Mouse (Mus musculus) induced T-regulatory cell, adult 2 months (primary cell): ENCODE measurements around the gene Gabrg3.
"Not testable (repeated sequence)": the region's sequence is repeated elsewhere in the genome, so short reads cannot be mapped to it uniquely, and the experiment has no call there.

Experiments
- DNase-seq: peaks from one replicate; pipeline ENCODE4 v3.0.0-alpha.2; 2012; ENCODE audit warnings: low read depth

Gene Gabrg3

GRCm38 (mm10) chr7:57312018-57312417, 75.0 kb downstream of the Gabrg3 start:
- DNase-seq, result no peak

GRCm38 (mm10) chr7:57307337-57307736, 79.7 kb downstream of the Gabrg3 start:
- no peak for DNase-seq

GRCm38 (mm10) chr7:57296639-57297038, 90.3 kb downstream of the Gabrg3 start:
- no peak for DNase-seq

GRCm38 (mm10) chr7:57294127-57294526, 92.9 kb downstream of the Gabrg3 start:
- no peak for DNase-seq

- no peak for DNase-seq
Observed at GRCm38 (mm10) chr7:57293564-57293963, 93.4 kb downstream of the Gabrg3 start.

GRCm38 (mm10) chr7:57283186-57283585, 103.8 kb downstream of the Gabrg3 start:
- no peak for DNase-seq

- no peak for DNase-seq
Observed at GRCm38 (mm10) chr7:57278841-57279240, 108.1 kb downstream of the Gabrg3 start.

GRCm38 (mm10) chr7:57260201-57260600, 126.8 kb downstream of the Gabrg3 start:
- DNase-seq, result no peak

GRCm38 (mm10) chr7:57258893-57259574, 128.0 kb downstream of the Gabrg3 start:
- DNase-seq, result no peak

- DNase-seq, result no peak
Observed at GRCm38 (mm10) chr7:57243981-57244380, 143.0 kb downstream of the Gabrg3 start.

- DNase-seq, result no peak
Observed at GRCm38 (mm10) chr7:57214119-57214518, 172.9 kb downstream of the Gabrg3 start.

GRCm38 (mm10) chr7:57186015-57186414, 201.0 kb downstream of the Gabrg3 start:
- DNase-seq, result no peak

- DNase-seq, result not testable (repeated sequence)
Observed at GRCm38 (mm10) chr7:57175891-57176545, 211.0 kb downstream of the Gabrg3 start.

GRCm38 (mm10) chr7:57166931-57167330, 220.1 kb downstream of the Gabrg3 start:
- DNase-seq, result no peak

GRCm38 (mm10) chr7:57158211-57158610, 228.8 kb downstream of the Gabrg3 start:
- no peak for DNase-seq

GRCm38 (mm10) chr7:57153743-57154142, 233.2 kb downstream of the Gabrg3 start:
- no peak for DNase-seq

- DNase-seq, result no peak
Observed at GRCm38 (mm10) chr7:57150768-57151167, 236.2 kb downstream of the Gabrg3 start.

- DNase-seq, result no peak
Observed at GRCm38 (mm10) chr7:57138072-57138704, 248.8 kb downstream of the Gabrg3 start.

- DNase-seq, result no peak
Observed at GRCm38 (mm10) chr7:57133009-57133408, 254.0 kb downstream of the Gabrg3 start.

GRCm38 (mm10) chr7:57132471-57132870, 254.5 kb downstream of the Gabrg3 start:
- no peak for DNase-seq

- DNase-seq, result no peak
Observed at GRCm38 (mm10) chr7:57100065-57100464, 286.9 kb downstream of the Gabrg3 start.

- no peak for DNase-seq
Observed at GRCm38 (mm10) chr7:57082071-57082470, 304.9 kb downstream of the Gabrg3 start.

- DNase-seq, result no peak
Observed at GRCm38 (mm10) chr7:57071435-57072160, 315.4 kb downstream of the Gabrg3 start.
